Mouse (Mus musculus): ENCODE data around the gene Spc24. TPM values are rescaled to one million over a fixed set of nuclear protein-coding genes. Genes with fewer than 3 reads are reported as not detected.

Spc24 gene
- polyA plus RNA-seq (2017; shearing (Covaris generic)) = 11.6 TPM

GRCm38 (mm10) chr9:21760155-21761088 is at the start of gene Spc24:
Spc24 (minus strand) TSS chr9:21760303.

GRCm38 (mm10) chr9:21798345-21799009 is 38.4 kb upstream of the Spc24 start, which contains the start of gene Kank2:
Kank2 (minus strand) TSS chr9:21798744.

GRCm38 (mm10) chr9:21723377-21724146 is 36.5 kb downstream of the Spc24 start, which contains the start of gene Ldlr:
Ldlr (plus strand) TSS chr9:21723483.

Other genes with a start within 250 kb of the Spc24 start
- 32.2 TPM for gene AB124611, start 234.1 kb downstream of the Spc24 start, polyA plus RNA-seq (2017; shearing (Covaris generic))
- 7.6 TPM for gene Carm1, start 213.4 kb downstream of the Spc24 start, polyA plus RNA-seq (2017; shearing (Covaris generic))
- 1.9 TPM for gene Timm29, start 167.6 kb downstream of the Spc24 start, polyA plus RNA-seq (2017; shearing (Covaris generic))
- 28.7 TPM for gene Yipf2, start 167.5 kb downstream of the Spc24 start, polyA plus RNA-seq (2017; shearing (Covaris generic))
- gene Smarca4, start 144.1 kb downstream of the Spc24 start, polyA plus RNA-seq (2017; shearing (Covaris generic)) = 64.6 TPM
- gene Ldlr, start 36.8 kb downstream of the Spc24 start, polyA plus RNA-seq (2017; shearing (Covaris generic)) = 37.3 TPM
- gene Kank2, start 38.4 kb upstream of the Spc24 start, polyA plus RNA-seq (2017; shearing (Covaris generic)) = not detected
- gene Angptl8, start 75.2 kb upstream of the Spc24 start, polyA plus RNA-seq (2017; shearing (Covaris generic)) = not detected
- gene Dock6, start 92.3 kb upstream of the Spc24 start, polyA plus RNA-seq (2017; shearing (Covaris generic)) = 4.0 TPM
- gene Rab3d, start 157.9 kb upstream of the Spc24 start, polyA plus RNA-seq (2017; shearing (Covaris generic)) = 11.8 TPM
- gene Ccdc159, start 167.2 kb upstream of the Spc24 start, polyA plus RNA-seq (2017; shearing (Covaris generic)) = 0.42 TPM
- gene Tmem205, start 167.3 kb upstream of the Spc24 start, polyA plus RNA-seq (2017; shearing (Covaris generic)) = 5.5 TPM
- 1.8 TPM for gene Plppr2, start 176.7 kb upstream of the Spc24 start, polyA plus RNA-seq (2017; shearing (Covaris generic))
- 9.2 TPM for gene Swsap1, start 195.5 kb upstream of the Spc24 start, polyA plus RNA-seq (2017; shearing (Covaris generic))
- 1.1 TPM for gene Epor, start 203.2 kb upstream of the Spc24 start, polyA plus RNA-seq (2017; shearing (Covaris generic))
- not detected for gene Rgl3, start 229.1 kb upstream of the Spc24 start, polyA plus RNA-seq (2017; shearing (Covaris generic))
- gene Ccdc151, start 242.3 kb upstream of the Spc24 start, polyA plus RNA-seq (2017; shearing (Covaris generic)) = not detected
- 102 TPM for gene Prkcsh, start 242.5 kb upstream of the Spc24 start, polyA plus RNA-seq (2017; shearing (Covaris generic))